Mouse (Mus musculus) kidney, adult 2 months (tissue): ENCODE results near the gene Spem2. TPM values are rescaled to one million over a fixed set of nuclear protein-coding genes. Genes with fewer than 3 reads are reported as not detected.

Experiments
- DNase-seq: peaks from one replicate; pipeline ENCODE4 v3.0.0; 2021
- H3K27ac ChIP-seq: fragments of 200-500 bp; 2 replicates; pipeline ENCODE4 v1.5.1; 2012; ENCODE audit warnings: low read depth, low read length, control low read depth, inconsistent platforms; ENCODE audit not compliant: insufficient read depth
- H3K27me3 ChIP-seq: fragments of 200-500 bp; replicated peaks from 2 replicates; pipeline ENCODE4 v1.6.1; 2012; ENCODE audit warnings: mild to moderate bottlenecking, moderate library complexity, low read length, inconsistent platforms; ENCODE audit not compliant: control insufficient read depth, insufficient read depth
- H3K36me3 ChIP-seq: fragments of 200-500 bp; 2 replicates; pipeline ENCODE4 v1.6.1; 2012; ENCODE audit warnings: mild to moderate bottlenecking, moderate library complexity, low read length, inconsistent platforms; ENCODE audit not compliant: control insufficient read depth, insufficient read depth
- H3K4me1 ChIP-seq: fragments of 200-500 bp; 2 replicates; pipeline ENCODE4 v1.6.1; 2011; ENCODE audit warnings: low read length; ENCODE audit not compliant: control insufficient read depth, insufficient read depth
- H3K4me3 ChIP-seq: fragments of 200-500 bp; 2 replicates; pipeline ENCODE4 v1.5.1; 2011; ENCODE audit warnings: mild to moderate bottlenecking, low read depth, low read length, control low read depth; ENCODE audit not compliant: insufficient read depth
- CTCF ChIP-seq: fragments of 200-500 bp; conservative IDR thresholded peaks from 2 replicates; pipeline ENCODE4 v1.5.1; 2011; ENCODE audit warnings: low read depth, mild to moderate bottlenecking, control low read depth, low read length, moderate library complexity, mixed read lengths; ENCODE audit not compliant: insufficient read depth, insufficient read length
- POLR2A ChIP-seq: fragments of 200-500 bp; IDR thresholded peaks from one replicate; pipeline ENCODE4 v1.6.1; 2011; ENCODE audit warnings: low read depth, low read length, control low read depth
- WGBS: fragments of 180-500 bp; shearing (Covaris S2); methylation state at CpG from one replicate; pipeline ENCODE4 v1.1.7; 2018; 5-methylcytosine and 5-hydroxymethylcytosine counted together
- polyA plus RNA-seq: library from polyadenylated mRNA; depleted of rRNA; stranded (reverse); fragments of >200 nt; gene quantifications from 2 replicates; pipeline ENCODE4 v1.2.3, GENCODE M21; 2012

Gene Spem2
- polyA plus RNA-seq, 1 experiment, result 0.20 TPM

DNA sequence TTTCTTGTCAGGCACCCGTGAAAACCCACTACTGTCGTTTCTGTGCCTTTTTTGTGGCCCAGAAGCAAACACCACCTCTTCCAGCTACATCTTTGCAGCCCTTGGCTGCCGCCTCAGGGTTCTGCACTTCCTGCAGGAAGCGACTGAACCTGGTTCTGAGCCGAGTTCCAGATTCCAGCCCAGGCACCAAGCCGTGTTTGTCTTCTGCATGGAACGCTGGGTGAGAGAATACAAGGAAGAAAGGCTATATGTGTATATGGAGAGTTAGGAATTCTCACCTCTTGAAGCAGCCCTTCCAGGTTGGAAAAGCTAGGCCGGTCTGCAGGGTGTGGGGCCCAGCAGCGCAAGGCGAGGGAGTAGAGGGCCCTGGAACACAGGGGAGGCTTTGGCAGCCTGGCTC, 36.4 kb upstream of the Spem2 start:
- WGBS, result 72% methylated on average over 10 of the region's 10 CpGs
- no peaks in the 10 kb centered on the region for H3K27me3 ChIP-seq
- no peak overlapping the region for H3K27ac ChIP-seq
- H3K36me3 ChIP-seq, result no peaks in the 10 kb centered on the region
- no peak for DNase-seq
- no peak overlapping the region for H3K4me3 ChIP-seq
- no peaks in the 10 kb centered on the region; the same call in 1 of the 2 replicates for H3K4me1 ChIP-seq
- TF ChIP-seq POLR2A (no peak), CTCF (no peak)

DNA sequence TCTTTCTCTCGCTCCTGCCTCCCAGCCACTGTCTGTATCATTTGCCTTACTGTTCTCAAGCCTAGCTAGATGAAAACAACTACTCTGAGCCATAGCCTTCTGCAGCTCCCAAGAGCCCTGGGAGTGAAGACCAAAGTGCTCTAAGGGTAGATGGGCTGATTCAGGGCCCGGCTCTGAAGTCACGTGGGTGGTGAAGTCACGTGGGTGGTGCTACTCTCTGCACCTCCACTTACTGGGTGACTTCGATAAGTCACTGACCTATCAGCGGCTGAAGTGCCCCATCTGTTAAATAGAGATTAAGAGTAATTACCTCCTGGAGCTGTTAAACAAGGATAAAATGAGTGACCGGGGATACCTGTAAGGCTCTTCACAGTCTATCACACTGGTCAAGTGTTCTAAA, 35.7 kb upstream of the Spem2 start:
- Histone ChIP-seq H3K4me3 (no peak overlapping the region), H3K36me3 (no peaks in the 10 kb centered on the region), H3K27me3 (no peaks in the 10 kb centered on the region), H3K27ac (no peak overlapping the region), H3K4me1 (no peaks in the 10 kb centered on the region; the same call in 1 of the 2 replicates)
- WGBS, result 54% methylated on average over 7 of the region's 7 CpGs
- peak; percentile 49 for DNase-seq
- TF ChIP-seq CTCF (no peak), POLR2A (no peak)

DNA sequence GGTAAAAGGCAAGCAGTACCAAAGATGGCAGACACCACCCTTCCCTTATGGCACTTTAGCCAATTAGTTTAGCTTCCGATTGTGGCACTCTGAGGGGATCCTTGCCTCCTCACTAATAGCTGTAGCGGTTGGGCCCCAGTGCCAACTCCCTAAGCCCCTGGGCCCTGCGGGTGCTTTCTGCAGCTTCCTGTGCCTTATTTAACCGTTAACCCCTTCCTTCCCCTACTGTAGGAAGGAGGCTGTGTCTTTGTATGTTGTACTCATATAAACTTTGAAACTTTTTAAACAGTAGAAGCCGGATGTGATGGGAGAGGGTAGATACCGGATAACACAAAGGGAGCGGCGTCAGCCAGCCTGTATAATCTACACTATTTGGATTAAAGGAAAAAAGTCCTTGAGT, 32.5 kb upstream of the Spem2 start:
- Histone ChIP-seq H3K4me3 (no peak overlapping the region), H3K4me1 (peaks cover 3% of the 10 kb centered on the region; the same call in 1 of the 2 replicates), H3K36me3 (no peaks in the 10 kb centered on the region), H3K27me3 (no peaks in the 10 kb centered on the region), H3K27ac (no peak overlapping the region)
- 77% methylated on average over 8 of the region's 8 CpGs for WGBS
- TF ChIP-seq CTCF, result no peak
- TF ChIP-seq POLR2A, result no peak
- no peak for DNase-seq

DNA sequence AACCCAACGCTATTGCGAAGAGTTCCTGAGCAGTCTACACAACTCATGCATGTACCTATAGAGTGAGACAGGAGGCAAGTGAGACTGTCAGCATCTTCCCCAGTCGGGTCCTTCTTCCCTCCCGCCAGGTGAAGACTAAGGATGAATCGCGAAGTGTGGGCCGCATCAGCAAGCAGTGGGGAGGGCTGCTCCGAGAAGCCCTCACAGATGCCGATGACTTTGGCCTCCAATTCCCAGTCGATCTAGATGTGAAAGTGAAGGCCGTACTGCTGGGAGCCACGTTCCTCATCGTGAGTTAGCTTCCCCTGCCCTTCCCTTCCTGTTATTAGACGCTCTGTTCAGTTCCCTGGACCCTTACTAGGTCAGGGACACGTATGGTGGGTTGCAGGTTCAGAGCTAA, 31.6 kb upstream of the Spem2 start:
- TF ChIP-seq POLR2A (no peak), CTCF (no peak)
- Histone ChIP-seq H3K4me3 (no peak overlapping the region), H3K27me3 (no peaks in the 10 kb centered on the region), H3K27ac (no peak overlapping the region), H3K36me3 (no peaks in the 10 kb centered on the region), H3K4me1 (peaks cover 8% of the 10 kb centered on the region; the same call in 1 of the 2 replicates)
- DNase-seq, result no peak
- 90% methylated on average over 15 of the region's 15 CpGs for whole genome bisulfite sequencing

DNA sequence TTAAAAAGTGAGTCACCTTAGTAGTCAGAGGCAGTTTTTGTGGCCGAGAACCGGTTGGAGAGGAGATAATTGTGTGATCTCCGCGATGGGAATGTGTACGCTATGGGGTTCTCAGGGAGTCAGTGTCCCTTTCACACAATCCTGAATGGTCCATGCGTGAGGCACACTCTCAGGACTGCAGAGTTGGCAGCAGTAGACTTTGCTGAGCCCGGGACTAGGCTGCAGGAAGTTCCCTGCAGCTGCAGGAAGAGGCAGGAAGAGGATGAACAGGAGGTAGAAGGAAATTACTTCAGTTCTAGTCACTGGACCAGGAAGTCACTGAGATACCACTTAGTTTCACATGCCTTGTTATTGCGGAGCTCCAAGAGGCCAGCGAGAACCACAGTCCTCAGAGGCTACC, 30.9 kb upstream of the Spem2 start:
- H3K4me3 ChIP-seq, result no peak overlapping the region
- TF ChIP-seq CTCF (no peak), POLR2A (no peak)
- no peaks in the 10 kb centered on the region for H3K27me3 ChIP-seq
- no peaks in the 10 kb centered on the region for H3K36me3 ChIP-seq
- WGBS, result 78% methylated on average over 9 of the region's 9 CpGs
- H3K4me1 ChIP-seq, result peaks cover 8% of the 10 kb centered on the region; the same call in 1 of the 2 replicates
- no peak overlapping the region for H3K27ac ChIP-seq
- DNase-seq, result peak; percentile 23

DNA sequence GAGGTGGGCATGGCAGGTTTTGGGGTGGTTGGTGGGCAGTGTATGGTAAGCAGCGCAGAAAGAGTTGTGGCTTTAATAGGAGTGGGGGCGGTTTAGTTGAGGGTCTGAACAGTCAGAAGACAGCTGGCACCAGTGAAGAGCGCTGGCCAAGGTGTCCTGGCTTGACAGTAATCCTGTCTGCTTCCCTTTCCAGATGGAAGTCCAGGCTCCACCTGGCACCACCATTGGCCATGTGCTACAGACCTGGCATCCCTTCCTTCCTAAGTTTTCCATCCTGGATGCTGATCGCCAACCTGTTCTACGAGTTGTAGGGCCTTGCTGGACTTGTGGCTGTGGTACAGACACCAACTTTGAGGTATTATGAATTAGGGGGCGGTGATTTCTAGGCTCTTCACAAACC, 29.8 kb upstream of the Spem2 start:
- TF ChIP-seq CTCF (no peak), POLR2A (no peak)
- Histone ChIP-seq H3K27ac (no peak overlapping the region), H3K36me3 (no peaks in the 10 kb centered on the region), H3K4me3 (no peak overlapping the region), H3K4me1 (peaks cover 8% of the 10 kb centered on the region; the same call in 1 of the 2 replicates), H3K27me3 (no peaks in the 10 kb centered on the region)
- no peak for DNase-seq
- 98% methylated on average over 6 of the region's 6 CpGs for WGBS

DNA sequence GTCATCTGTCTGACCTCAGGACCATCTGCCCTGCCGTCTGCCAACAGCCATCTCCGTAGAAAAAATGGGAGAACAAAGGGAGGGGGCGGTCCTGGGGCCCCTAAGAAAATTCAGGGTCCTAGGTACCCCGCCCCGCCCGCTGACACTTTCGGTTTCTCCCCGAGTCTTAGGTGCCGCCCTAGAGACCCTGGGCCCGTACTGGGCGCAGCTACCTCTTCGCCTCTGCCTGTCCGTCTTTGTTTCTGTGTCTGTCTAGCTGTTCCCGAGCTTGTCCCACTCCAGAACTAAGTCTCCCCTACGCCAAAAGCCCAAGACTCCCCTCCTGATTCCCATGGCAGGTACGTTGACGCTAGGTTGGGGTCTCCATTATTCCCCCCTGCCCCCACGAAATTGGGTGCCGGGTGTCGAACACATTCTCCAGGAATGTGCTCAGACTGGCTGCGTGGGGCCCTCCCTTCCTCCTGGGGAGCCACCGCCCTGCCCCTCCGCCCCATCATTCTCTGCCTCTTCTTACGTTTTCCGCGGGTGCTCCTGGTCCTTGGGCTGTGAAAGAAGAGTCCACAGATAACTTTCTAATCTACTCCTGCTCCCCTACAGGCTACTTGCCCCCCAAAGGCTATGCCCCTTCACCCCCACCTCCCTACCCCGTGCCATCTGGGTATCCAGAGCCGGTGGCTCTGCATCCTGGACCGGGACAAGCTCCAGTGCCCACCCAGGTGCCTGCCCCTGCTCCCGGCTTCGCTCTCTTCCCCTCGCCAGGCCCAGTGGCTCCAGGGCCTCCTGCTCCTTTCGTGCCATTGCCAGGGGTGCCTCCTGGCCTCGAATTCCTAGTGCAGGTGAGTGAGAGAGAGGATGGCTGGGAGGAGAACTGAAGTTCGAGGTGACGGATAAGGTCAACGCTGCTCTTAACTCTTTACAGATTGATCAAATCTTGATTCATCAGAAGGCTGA, 28.7 kb upstream of the Spem2 start:
- peak; percentile 32 for DNase-seq
- 12% methylated on average over 37 of the region's 37 CpGs for whole genome bisulfite sequencing
- Histone ChIP-seq H3K4me1 (peaks cover 8% of the 10 kb centered on the region; the same call in 1 of the 2 replicates), H3K4me3 (peak overlapping the region; percentile 65), H3K36me3 (no peaks in the 10 kb centered on the region), H3K27ac (peak overlapping the region; percentile 37), H3K27me3 (no peaks in the 10 kb centered on the region)
- TF ChIP-seq CTCF (no peak), POLR2A (no peak)
